Mouse (Mus musculus): ENCODE measurements around the gene Gm20431. TPM values are rescaled to one million over a fixed set of nuclear protein-coding genes. Genes with fewer than 3 reads are reported as not detected.

Gm20431 gene
- polyA plus RNA-seq, 1 experiment from 2014 or later = 5.2 TPM

DNA sequence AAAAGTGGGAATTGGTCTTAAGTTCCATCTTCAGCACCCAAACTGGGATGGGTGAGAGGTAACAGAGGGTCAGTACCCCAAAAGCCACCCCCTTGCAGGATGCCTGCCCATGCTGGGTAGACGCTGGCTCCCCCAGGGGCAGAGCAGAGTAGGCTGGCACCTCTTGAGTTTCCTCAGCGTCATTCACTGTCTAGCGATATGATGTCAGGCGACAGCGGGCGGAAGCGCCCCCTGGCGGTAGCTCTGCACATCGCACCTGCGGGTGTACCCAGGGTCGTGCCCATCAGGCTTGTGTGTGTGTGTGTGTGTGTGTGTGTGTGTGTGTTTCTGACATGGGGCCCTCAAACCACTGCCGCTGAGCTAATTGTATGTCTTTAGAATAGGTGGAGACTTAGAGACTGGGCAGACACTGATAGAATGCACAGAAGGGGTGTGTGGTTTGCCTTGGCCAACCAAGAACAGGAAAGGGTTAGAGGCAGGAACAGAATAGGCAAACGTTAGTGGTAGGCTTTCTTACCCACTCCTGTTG lies 18.7 kb upstream of the Gm20431 start:
- no peak overlapping the region for H3K4me2 ChIP-seq (replicated peaks; ENCODE audit: low read depth, low read length)
- H3K4me3 ChIP-seq (ENCODE audit: low read depth, low read length) = no peak overlapping the region
- TF ChIP-seq CTCF (IDR thresholded peaks at IDR 0.05) = peak; percentile 98
- no peak for TF ChIP-seq EP300 (IDR thresholded peaks at IDR 0.05)
- DNase-seq (ENCODE audit: low spot score) (peak; percentile 85), ATAC-seq (peak; percentile 76)
- H3K4me1 ChIP-seq (ENCODE audit: insufficient read depth, low read depth, low read length) = no peaks in the 10 kb centered on the region
- H3K27ac ChIP-seq (ENCODE audit: low read length) = no peak overlapping the region
- no peaks in the 10 kb centered on the region for H3K9me3 ChIP-seq (ENCODE audit: low read length)
- no peak overlapping the region for H3K9ac ChIP-seq (replicated peaks; ENCODE audit: low read depth)
- no peaks in the 10 kb centered on the region for H3K27me3 ChIP-seq (replicated peaks; ENCODE audit: insufficient read depth, low read length)
- no peaks in the 10 kb centered on the region for H3K36me3 ChIP-seq (ENCODE audit: insufficient read depth, low read length)
- WGBS = 2% methylated on average over 12 of the region's 13 CpGs

DNA sequence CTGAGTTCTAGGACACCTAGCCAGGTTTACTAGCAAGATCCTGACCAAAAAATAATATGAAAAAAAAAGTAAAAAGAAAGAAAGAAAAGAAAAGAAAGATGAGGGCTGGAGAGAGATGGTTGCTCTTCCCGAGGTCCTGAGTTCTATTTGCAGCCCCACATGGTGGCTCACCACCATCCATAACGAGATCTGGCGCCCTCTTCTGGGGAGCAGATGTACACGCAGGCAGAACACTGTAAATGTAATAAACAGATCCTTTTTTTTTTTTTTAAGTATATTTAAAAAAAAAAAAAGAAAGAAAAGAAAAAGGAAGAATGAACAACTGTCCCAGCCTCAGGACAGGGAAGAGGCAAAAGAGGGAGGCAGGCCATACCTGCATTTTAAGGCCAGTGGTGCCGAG lies 17.3 kb upstream of the Gm20431 start:
- no peak for DNase-seq (ENCODE audit: low spot score)
- Histone ChIP-seq H3K4me1 (ENCODE audit: insufficient read depth, low read depth, low read length) (no peaks in the 10 kb centered on the region), H3K9me3 (ENCODE audit: low read length) (no peaks in the 10 kb centered on the region), H3K36me3 (ENCODE audit: insufficient read depth, low read length) (no peaks in the 10 kb centered on the region), H3K9ac (replicated peaks; ENCODE audit: low read depth) (no peak overlapping the region), H3K27ac (ENCODE audit: low read length) (no peak overlapping the region), H3K4me2 (replicated peaks; ENCODE audit: low read depth, low read length) (no peak overlapping the region), H3K4me3 (ENCODE audit: low read depth, low read length) (no peak overlapping the region), H3K27me3 (replicated peaks; ENCODE audit: insufficient read depth, low read length) (no peaks in the 10 kb centered on the region)
- TF ChIP-seq EP300 (IDR thresholded peaks at IDR 0.05) (no peak), CTCF (IDR thresholded peaks at IDR 0.05) (peak; percentile 52)
- ATAC-seq = no peak
- 51% methylated on average over 5 of the region's 5 CpGs for WGBS

DNA sequence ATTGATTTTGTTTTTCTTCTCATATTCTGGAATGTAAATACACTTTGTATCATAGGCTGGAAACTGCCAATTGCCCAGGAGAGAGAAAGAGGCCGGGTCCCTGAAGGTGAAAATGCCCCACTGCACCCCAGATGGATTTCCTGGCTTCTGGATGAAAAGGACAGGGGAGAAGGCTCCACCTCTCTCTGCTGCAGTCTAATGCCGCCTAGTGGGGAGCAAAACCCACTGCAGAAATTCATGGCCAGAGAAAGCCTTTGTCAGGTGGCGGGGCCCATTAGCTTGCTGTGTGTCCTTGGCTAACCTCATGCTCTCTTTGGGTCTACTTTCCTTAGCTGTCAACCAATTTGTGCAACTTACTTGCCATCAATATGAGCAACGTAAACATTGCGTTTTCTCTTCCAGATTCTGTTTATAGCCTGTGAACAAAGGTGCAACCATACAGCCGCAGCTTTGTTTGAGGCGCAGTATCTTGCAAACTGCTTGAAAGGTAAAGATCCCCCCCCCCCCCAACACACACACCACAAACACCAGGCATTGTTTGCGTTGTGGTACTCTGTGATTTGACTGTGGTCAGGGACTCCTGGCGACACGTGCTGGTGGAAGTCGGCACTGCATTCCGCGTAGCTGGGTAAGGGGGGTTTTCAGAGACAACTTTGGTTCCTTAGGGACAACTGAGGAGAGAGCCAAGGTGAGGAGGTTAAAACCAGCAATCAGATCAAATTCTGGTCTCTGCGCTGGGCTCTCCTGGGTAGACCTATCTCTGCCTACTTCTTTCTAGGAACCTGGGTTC lies 14.0 kb upstream of the Gm20431 start:
- Histone ChIP-seq H3K27me3 (replicated peaks; ENCODE audit: insufficient read depth, low read length) (no peaks in the 10 kb centered on the region), H3K4me3 (ENCODE audit: low read depth, low read length) (no peak overlapping the region), H3K36me3 (ENCODE audit: insufficient read depth, low read length) (no peaks in the 10 kb centered on the region), H3K27ac (ENCODE audit: low read length) (no peak overlapping the region), H3K9me3 (ENCODE audit: low read length) (no peaks in the 10 kb centered on the region), H3K4me2 (replicated peaks; ENCODE audit: low read depth, low read length) (no peak overlapping the region), H3K4me1 (ENCODE audit: insufficient read depth, low read depth, low read length) (no peaks in the 10 kb centered on the region; the same call in 1 of the 2 replicates), H3K9ac (replicated peaks; ENCODE audit: low read depth) (no peak overlapping the region)
- ATAC-seq (0 out of 2 replicates have a peak, but pooled peaks have one; percentile 21), DNase-seq (ENCODE audit: low spot score) (peak; percentile 83)
- TF ChIP-seq CTCF (IDR thresholded peaks at IDR 0.05) (peak; percentile 82), EP300 (IDR thresholded peaks at IDR 0.05) (no peak)
- 34% methylated on average over 14 of the region's 14 CpGs for WGBS

DNA sequence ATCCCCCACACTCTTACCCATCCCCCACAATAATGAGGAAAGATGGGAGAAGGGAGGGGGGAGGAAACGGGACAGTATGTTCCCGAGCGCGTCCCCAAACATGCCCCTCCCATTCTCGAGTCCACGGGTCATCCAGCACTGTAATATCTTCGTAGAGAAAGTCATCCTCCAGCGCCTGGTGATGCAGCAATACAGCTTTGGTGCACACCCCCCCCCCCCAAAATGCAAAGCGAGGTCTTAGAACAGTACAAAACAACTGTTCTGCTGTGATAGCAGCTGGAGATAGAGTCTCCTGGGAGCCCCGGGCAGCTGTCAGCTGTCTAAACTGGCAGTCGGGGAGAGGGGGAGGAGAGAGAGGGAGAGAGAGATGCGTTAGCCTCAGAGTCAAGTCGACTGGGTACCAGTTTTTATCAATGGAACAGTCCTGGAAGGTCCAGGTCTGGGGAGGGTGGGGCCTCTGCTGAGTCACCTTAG lies 11.0 kb upstream of the Gm20431 start:
- no peak overlapping the region for H3K4me3 ChIP-seq (ENCODE audit: low read depth, low read length)
- H3K27me3 ChIP-seq (replicated peaks; ENCODE audit: insufficient read depth, low read length) = no peaks in the 10 kb centered on the region
- H3K4me2 ChIP-seq (replicated peaks; ENCODE audit: low read depth, low read length) = no peak overlapping the region
- H3K4me1 ChIP-seq (ENCODE audit: insufficient read depth, low read depth, low read length) = no peaks in the 10 kb centered on the region; the same call in 1 of the 2 replicates
- TF ChIP-seq EP300 (IDR thresholded peaks at IDR 0.05) = peak; percentile 89
- TF ChIP-seq CTCF (IDR thresholded peaks at IDR 0.05) = no peak
- no peak overlapping the region for H3K27ac ChIP-seq (ENCODE audit: low read length)
- 26% methylated on average over 13 of the region's 13 CpGs for WGBS
- no peak overlapping the region for H3K9ac ChIP-seq (replicated peaks; ENCODE audit: low read depth)
- no peaks in the 10 kb centered on the region for H3K36me3 ChIP-seq (ENCODE audit: insufficient read depth, low read length)
- DNase-seq (ENCODE audit: low spot score) = peak; percentile 93
- H3K9me3 ChIP-seq (ENCODE audit: low read length) = no peaks in the 10 kb centered on the region
- peak; percentile 80 for ATAC-seq

GRCm38 (mm10) chr2:167671101-167671633 lies 9.9 kb upstream of the Gm20431 start:
- Histone ChIP-seq H3K27me3 (replicated peaks; ENCODE audit: insufficient read depth, low read length) (no peaks in the 10 kb centered on the region), H3K36me3 (ENCODE audit: insufficient read depth, low read length) (no peaks in the 10 kb centered on the region), H3K4me2 (replicated peaks; ENCODE audit: low read depth, low read length) (no peak overlapping the region), H3K4me1 (ENCODE audit: insufficient read depth, low read depth, low read length) (no peaks in the 10 kb centered on the region; the same call in 1 of the 2 replicates), H3K9me3 (ENCODE audit: low read length) (no peaks in the 10 kb centered on the region), H3K27ac (ENCODE audit: low read length) (0 out of 2 replicates have a peak overlapping the region, but pooled peaks have one; percentile 20), H3K9ac (replicated peaks; ENCODE audit: low read depth) (no peak overlapping the region), H3K4me3 (ENCODE audit: low read depth, low read length) (no peak overlapping the region)
- WGBS = 74% methylated on average over 5 of the region's 5 CpGs
- ATAC-seq = peak; percentile 40
- peak; percentile 59 for DNase-seq (ENCODE audit: low spot score)
- TF ChIP-seq CTCF (IDR thresholded peaks at IDR 0.05) (no peak), EP300 (IDR thresholded peaks at IDR 0.05) (no peak)

GRCm38 (mm10) chr2:167669398-167669797 lies 8.1 kb upstream of the Gm20431 start:
- H3K27me3 ChIP-seq (replicated peaks; ENCODE audit: insufficient read depth, low read length) = no peaks in the 10 kb centered on the region
- H3K36me3 ChIP-seq (ENCODE audit: insufficient read depth, low read length) = no peaks in the 10 kb centered on the region
- TF ChIP-seq CTCF (IDR thresholded peaks at IDR 0.05) = no peak
- TF ChIP-seq EP300 (IDR thresholded peaks at IDR 0.05) = no peak
- H3K27ac ChIP-seq (ENCODE audit: low read length) = no peak overlapping the region
- no peaks in the 10 kb centered on the region; the same call in 1 of the 2 replicates for H3K4me1 ChIP-seq (ENCODE audit: insufficient read depth, low read depth, low read length)
- DNase-seq (ENCODE audit: low spot score) (no peak), ATAC-seq (no peak)
- no peak overlapping the region for H3K4me3 ChIP-seq (ENCODE audit: low read depth, low read length)
- H3K4me2 ChIP-seq (replicated peaks; ENCODE audit: low read depth, low read length) = no peak overlapping the region
- no peak overlapping the region for H3K9ac ChIP-seq (replicated peaks; ENCODE audit: low read depth)
- no peaks in the 10 kb centered on the region for H3K9me3 ChIP-seq (ENCODE audit: low read length)
- WGBS = 47% methylated on average over 4 of the region's 4 CpGs
